Comparison of ENCODE assay signal across 16 mouse cellular contexts in genomic region chr15:82203611-82204351, GRCm38 (mm10). TPM values are rescaled to one million over a fixed set of nuclear protein-coding genes. Genes with fewer than 3 reads are reported as not detected.
DNase-seq lines count a peak whose midpoint lies in the region; TF ChIP-seq lines count a peak whose summit lies in the region.
"Had no signal": no experiment of that assay in that cellular context is flagged by ENCODE, and none has a peak within 500 bp of the region (broad histone marks: within the 10 kb centered on the region; RNA-seq: fewer than 3 reads in every experiment).

No protein-coding gene starts in this region.

- H3K27ac ChIP-seq in left cerebral cortex, adult 2 months: peak overlapping the region; percentile 37; the same call in 1 of the 2 replicates
- H3K27ac ChIP-seq: heart, embryonic 10.5 days had no signal

- DNase-seq in left cerebral cortex, adult 2 months (ENCODE audit: extremely low spot score in 1 of 2, low spot score in 2 of 2): no peak
- no peak for DNase-seq in left cerebral cortex, adult 11 months (ENCODE audit: low spot score)
- peak; percentile 82 for DNase-seq in brain, adult 2 months (ENCODE audit: low read depth, low spot score)
- peak; percentile 78 for DNase-seq in cerebellum, adult 11 months
- peak; percentile 85 to 90 for DNase-seq in cerebellum, postnatal 25 days
- no peak for DNase-seq in thymus, postnatal 36 days
- DNase-seq in kidney, adult 18-20 months: no peak
- DNase-seq: adrenal gland, postnatal 10 days; gastrocnemius, postnatal 36 days; heart, postnatal 14 days; kidney, postnatal 10 days; lung, embryonic 14.5 days had no signal

- intact Hi-C loops in left cerebral cortex, adult 2 months (cut with DNase I): no loop called here

- H3K4me3 ChIP-seq in left cerebral cortex, adult 2 months: no peak overlapping the region
- H3K4me3 ChIP-seq: erythroblast, embryonic 14.5 days; heart, embryonic 10.5 days had no signal

- no peak for TF ChIP-seq CTCF in left cerebral cortex, adult 2 months (IDR thresholded peaks at IDR 0.05)

RNA-seq across cellular contexts. Expression of gene Shisa8, which starts 8.8 kb away (rescaled TPM):
- total RNA-seq in left cerebral cortex, adult 2 months (2021): 1 to 10 TPM; 2.1 to 2.7 TPM
- total RNA-seq: gastrocnemius, postnatal 36 days; megakaryocyte, adult 5-6 weeks; MEL had no signal

RNA-seq across cellular contexts. Expression of gene Tnfrsf13c, which starts 20.4 kb away (rescaled TPM):
- under 1 TPM; 0.29 to 0.47 TPM for total RNA-seq in left cerebral cortex, adult 2 months (2021)
- total RNA-seq: gastrocnemius, postnatal 36 days had no signal

RNA-seq across cellular contexts. Expression of gene Cenpm, which starts 40.8 kb away (rescaled TPM):
- 1 to 10 TPM; 3.1 to 4.8 TPM for total RNA-seq in left cerebral cortex, adult 2 months (2021)

RNA-seq across cellular contexts. Expression of gene 1500009C09Rik, which starts 48.4 kb away (rescaled TPM):
- total RNA-seq in left cerebral cortex, adult 2 months (2021): 100 to 1,000 TPM in 1 of 2 experiments, 10 to 100 TPM in 1; 96.5 to 102 TPM
- total RNA-seq: gastrocnemius, postnatal 36 days; heart, postnatal 14 days; megakaryocyte, adult 5-6 weeks; MEL had no signal

RNA-seq across cellular contexts. Expression of gene Srebf2, which starts 56.8 kb away (rescaled TPM):
- total RNA-seq in left cerebral cortex, adult 2 months (2021): 100 to 1,000 TPM; 187 to 202 TPM

Comparison
In these comparisons a context has a peak if more than half of its experiments do, and no peak if none do; other contexts are left out.
1. DNase-seq: peak in brain, adult 2 months (single experiment), cerebellum, adult 11 months (single experiment) and cerebellum, postnatal 25 days (2 of 2); none in left cerebral cortex, adult 2 months (0 of 2), left cerebral cortex, adult 11 months (single experiment), thymus, postnatal 36 days (0 of 2) and kidney, adult 18-20 months (single experiment).